Mouse (Mus musculus) liver, adult 2 months (tissue): ENCODE measurements around the gene Fkbp9. TPM values are rescaled to one million over a fixed set of nuclear protein-coding genes. Genes with fewer than 3 reads are reported as not detected.
A peak's percentile ranks its signal among the peaks of the same experiment; 100 is the strongest.

ENCODE experiments used
- DNase-seq: peaks from one replicate; pipeline ENCODE4 v3.0.0-alpha.2; 2011; ENCODE audit warnings: low read depth, low spot score; ENCODE audit errors: extremely low read depth
- H3K27ac ChIP-seq: fragments of 200-500 bp; replicated peaks from 2 replicates; pipeline ENCODE4 v1.5.1; 2012; ENCODE audit warnings: low read depth, mild to moderate bottlenecking, control low read depth, inconsistent platforms, low read length; ENCODE audit not compliant: insufficient read depth
- H3K27me3 ChIP-seq: fragments of 200-500 bp; 2 replicates; pipeline ENCODE4 v1.6.1; 2012; ENCODE audit warnings: mild to moderate bottlenecking, moderate library complexity, low read length, inconsistent platforms; ENCODE audit not compliant: control insufficient read depth, insufficient read depth
- H3K36me3 ChIP-seq: fragments of 200-500 bp; 2 replicates; pipeline ENCODE4 v1.6.1; 2012; ENCODE audit warnings: low read length, inconsistent platforms; ENCODE audit not compliant: control insufficient read depth, insufficient read depth
- H3K4me1 ChIP-seq: fragments of 200-500 bp; 2 replicates; pipeline ENCODE4 v1.6.1; 2011; ENCODE audit warnings: low read length; ENCODE audit not compliant: control insufficient read depth, insufficient read depth
- H3K4me3 ChIP-seq: fragments of 200-500 bp; 2 replicates; pipeline ENCODE4 v1.5.1; 2011; ENCODE audit warnings: low read depth, mild to moderate bottlenecking, control low read depth, low read length, moderate library complexity; ENCODE audit not compliant: insufficient read depth
- H3K79me2 ChIP-seq: fragments of 200-500 bp; 2 replicates; pipeline ENCODE4 v1.6.1; 2012; ENCODE audit warnings: inconsistent platforms, mild to moderate bottlenecking, low read length, moderate library complexity; ENCODE audit not compliant: control insufficient read depth, insufficient read depth
- H3K9ac ChIP-seq: fragments of 200-500 bp; 2 replicates; pipeline ENCODE4 v1.6.1; 2012; ENCODE audit warnings: low read depth, mild to moderate bottlenecking, control low read depth, inconsistent platforms, low read length
- CTCF ChIP-seq: fragments of 200-500 bp; IDR thresholded peaks from 2 replicates; pipeline ENCODE4 v1.5.1; 2011; ENCODE audit warnings: low read depth, low read length, control low read depth
- POLR2A ChIP-seq: fragments of 200-500 bp; IDR thresholded peaks from 2 replicates; pipeline ENCODE4 v1.6.1; 2011; ENCODE audit warnings: low read length, control low read depth; ENCODE audit not compliant: insufficient read depth; ENCODE audit errors: extremely low read depth
- WGBS: fragments of 180-500 bp; shearing (Covaris S2); methylation state at CpG from one replicate; pipeline ENCODE4 v1.1.7; 2018; 5-methylcytosine and 5-hydroxymethylcytosine counted together
- polyA plus RNA-seq: library from polyadenylated mRNA; depleted of rRNA; stranded (reverse); fragments of >200 nt; gene quantifications from 2 replicates; pipeline ENCODE4 v1.2.3, GENCODE M21; 2012
- total RNA-seq: library from RNA; depleted of rRNA; stranded (reverse); fragments of >200 nt; gene quantifications from 2 replicates; pipeline ENCODE4 v1.2.3, GENCODE M21; 2014

The Fkbp9 gene
- total and polyA plus RNA-seq, 2 experiments: 12.6 to 32.2 TPM

- 11% methylated on average over 6 of the region's 6 CpGs for WGBS
- Histone ChIP-seq H3K27me3 (no peaks in the 10 kb centered on the region), H3K79me2 (peaks cover 23% of the 10 kb centered on the region), H3K9ac (peak overlapping the region; percentile 26; the same call in 1 of the 2 replicates), H3K36me3 (no peaks in the 10 kb centered on the region), H3K27ac (peak overlapping the region; percentile 83), H3K4me1 (peaks cover 26% of the 10 kb centered on the region), H3K4me3 (no peak overlapping the region)
- TF ChIP-seq CTCF: no peak
- no peak for TF ChIP-seq POLR2A
- DNase-seq: peak; percentile 79
Observed at GRCm38 (mm10) chr6:56903831-56904230, 72.0 kb downstream of the Fkbp9 start.

- peaks cover 26% of the 10 kb centered on the region for H3K4me1 ChIP-seq
- no peaks in the 10 kb centered on the region for H3K27me3 ChIP-seq
- no peak overlapping the region for H3K9ac ChIP-seq
- WGBS: 81% methylated on average over 1 of the region's 1 CpGs
- H3K36me3 ChIP-seq: no peaks in the 10 kb centered on the region
- DNase-seq: no peak
- no peak overlapping the region for H3K4me3 ChIP-seq
- H3K79me2 ChIP-seq: peaks cover 22% of the 10 kb centered on the region
- peak overlapping the region; percentile 83; the same call in 1 of the 2 replicates for H3K27ac ChIP-seq
- TF ChIP-seq CTCF: no peak
- no peak for TF ChIP-seq POLR2A
Observed at GRCm38 (mm10) chr6:56904330-56904729, 72.5 kb downstream of the Fkbp9 start.

GRCm38 (mm10) chr6:56904982-56905381 lies 73.1 kb downstream of the Fkbp9 start:
- Histone ChIP-seq H3K27me3 (no peaks in the 10 kb centered on the region), H3K9ac (no peak overlapping the region), H3K27ac (peak overlapping the region; percentile 53), H3K36me3 (no peaks in the 10 kb centered on the region), H3K4me3 (no peak overlapping the region), H3K79me2 (peaks cover 20% of the 10 kb centered on the region), H3K4me1 (peaks cover 26% of the 10 kb centered on the region)
- 80% methylated on average over 2 of the region's 2 CpGs for WGBS
- no peak for TF ChIP-seq CTCF
- TF ChIP-seq POLR2A: no peak
- no peak for DNase-seq

GRCm38 (mm10) chr6:56905486-56905885 lies 73.6 kb downstream of the Fkbp9 start:
- Histone ChIP-seq H3K4me3 (no peak overlapping the region), H3K27ac (peak overlapping the region; percentile 94), H3K27me3 (no peaks in the 10 kb centered on the region), H3K36me3 (no peaks in the 10 kb centered on the region), H3K9ac (no peak overlapping the region), H3K79me2 (peaks cover 22% of the 10 kb centered on the region), H3K4me1 (peaks cover 26% of the 10 kb centered on the region)
- no peak for TF ChIP-seq CTCF
- TF ChIP-seq POLR2A: no peak
- 47% methylated on average over 5 of the region's 5 CpGs for WGBS
- peak; percentile 81 for DNase-seq

- peak overlapping the region; percentile 57 for H3K9ac ChIP-seq
- H3K27ac ChIP-seq: peak overlapping the region; percentile 94
- TF ChIP-seq CTCF (0 out of 2 replicates have a peak, but pooled peaks have one; percentile 1), POLR2A (no peak)
- peaks cover 25% of the 10 kb centered on the region for H3K79me2 ChIP-seq
- H3K4me3 ChIP-seq: no peak overlapping the region
- H3K36me3 ChIP-seq: no peaks in the 10 kb centered on the region
- H3K27me3 ChIP-seq: no peaks in the 10 kb centered on the region
- peaks cover 24% of the 10 kb centered on the region for H3K4me1 ChIP-seq
- WGBS: 14% methylated on average over 8 of the region's 8 CpGs
- DNase-seq: peak; percentile 82
Observed at GRCm38 (mm10) chr6:56906121-56906846, 74.4 kb downstream of the Fkbp9 start.

- Histone ChIP-seq H3K27ac (no peak overlapping the region), H3K4me1 (peaks cover 27% of the 10 kb centered on the region)
- no peak for TF ChIP-seq POLR2A
Observed at GRCm38 (mm10) chr6:56907973-56908372, 76.1 kb downstream of the Fkbp9 start.

More at GRCm38 (mm10) chr6:56907973-56908372, 76.1 kb downstream of the Fkbp9 start:
- no peaks in the 10 kb centered on the region for H3K27me3 ChIP-seq
- WGBS: 43% methylated on average over 3 of the region's 3 CpGs
- no peak overlapping the region for H3K9ac ChIP-seq
- H3K36me3 ChIP-seq: no peaks in the 10 kb centered on the region
- peaks cover 26% of the 10 kb centered on the region for H3K79me2 ChIP-seq
- H3K4me3 ChIP-seq: no peak overlapping the region
- peak; percentile 42 for DNase-seq
